Mouse (Mus musculus): Measurements from ENCODE around the gene Lrrc56.

- no peak for TF ChIP-seq POU5F1 (IDR thresholded peaks at IDR 0.05; ENCODE audit: borderline replicate concordance, low read length)
- no peak for TF ChIP-seq CTCF (conservative IDR thresholded peaks at IDR 0.05; ENCODE audit: low read length)
These were observed 27.5 kb downstream of the Lrrc56 start for GRCm38 (mm10) chr7:141221249-141222125.
